Mouse (Mus musculus): ENCODE measurements around the gene Lypd6b.

The Lypd6b gene

DNA sequence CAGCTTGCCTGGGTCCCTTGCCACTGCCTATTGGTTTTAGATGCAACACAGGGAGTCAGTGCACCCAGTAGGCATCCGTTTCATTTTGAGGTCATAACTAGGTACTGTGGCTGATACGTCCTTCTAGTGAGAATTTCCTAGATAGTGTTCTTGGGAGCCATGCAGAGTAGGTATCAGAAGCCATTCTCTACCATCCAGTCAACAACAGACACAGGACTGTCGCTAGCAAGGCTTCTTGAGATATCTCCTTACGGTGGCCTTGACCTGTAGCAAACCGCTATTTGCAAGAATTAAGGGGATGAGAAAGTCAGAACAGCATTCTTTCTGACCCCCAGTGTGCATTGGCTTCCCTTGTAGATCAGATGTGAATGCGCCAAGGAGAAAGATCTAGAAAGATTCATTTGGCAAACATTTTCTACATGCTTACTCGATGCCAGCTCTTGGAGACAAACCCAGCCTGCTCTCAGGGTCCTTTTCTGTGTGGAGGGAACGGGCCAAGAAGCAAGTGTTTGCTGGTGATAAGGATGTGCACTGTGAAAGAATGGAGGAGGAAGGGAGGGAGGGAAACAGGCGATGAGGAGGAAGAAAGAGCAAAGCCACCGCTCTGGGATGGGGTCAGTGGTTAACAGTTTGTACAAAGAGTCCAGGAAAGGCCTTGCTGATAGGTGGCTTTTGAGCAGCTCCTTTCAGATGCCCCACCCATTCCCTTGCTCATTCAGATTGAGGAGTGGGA lies 82.5 kb downstream of the Lypd6b start:
- no peak for DNase-seq (ENCODE audit: low spot score in 2 of 2)

DNA sequence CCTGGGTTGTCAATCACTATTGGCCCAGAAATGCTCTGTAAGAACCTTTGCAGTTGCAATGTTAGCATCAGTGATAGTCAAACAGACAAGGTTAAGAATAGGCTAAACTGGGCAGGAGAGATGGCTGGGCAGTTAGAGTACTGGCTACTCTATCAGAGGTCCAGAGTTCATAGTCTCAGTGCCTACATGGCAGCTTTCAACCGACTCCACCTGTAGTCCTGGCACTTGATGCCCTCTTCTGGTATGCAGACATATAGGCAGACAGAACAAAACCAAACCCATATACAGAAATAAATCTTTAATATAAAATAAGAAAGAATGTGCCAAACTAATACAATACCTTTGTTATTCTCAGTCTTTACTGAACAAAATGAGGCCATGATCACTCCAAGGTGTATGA lies 83.5 kb downstream of the Lypd6b start:
- DNase-seq (ENCODE audit: low spot score in 2 of 2) = no peak

DNA sequence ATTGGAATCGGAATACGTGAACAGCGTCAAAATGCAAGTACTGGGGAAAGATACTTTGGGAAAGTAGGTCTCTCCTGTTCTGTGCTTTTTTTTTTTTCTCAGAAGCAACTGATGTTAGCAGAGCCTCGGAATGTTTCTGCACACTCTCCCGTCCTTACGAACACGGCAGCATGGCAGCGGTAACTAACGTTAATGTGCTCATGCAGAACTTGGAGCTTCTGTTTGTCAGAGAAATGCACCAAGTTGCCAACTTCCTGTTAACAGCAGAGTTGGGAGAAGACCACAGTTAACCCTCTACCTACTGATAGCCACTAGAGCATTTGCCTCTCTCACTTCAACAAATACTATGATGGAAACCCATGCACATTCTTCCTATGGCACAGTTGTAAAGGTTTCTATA lies 93.0 kb downstream of the Lypd6b start:
- no peak for DNase-seq (ENCODE audit: low spot score in 2 of 2)

DNA sequence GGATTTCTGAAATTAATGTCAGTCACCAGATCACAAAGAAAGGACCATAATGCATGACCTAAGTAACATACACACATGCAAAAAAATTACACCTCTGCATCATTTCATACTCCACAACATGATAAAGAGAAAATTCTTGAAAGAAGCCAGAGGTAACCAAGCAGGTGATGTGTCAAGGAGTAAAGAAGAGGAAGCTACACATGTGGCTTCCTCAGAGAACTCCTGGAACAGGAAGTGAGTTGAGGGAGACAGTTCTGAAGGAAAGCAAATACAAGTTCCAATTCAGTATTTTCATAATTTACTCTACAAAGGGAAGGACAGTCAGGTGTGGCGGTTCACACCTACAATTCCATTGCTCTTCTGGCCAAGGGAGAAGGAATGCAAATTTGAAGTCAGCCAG lies 93.5 kb downstream of the Lypd6b start:
- DNase-seq (ENCODE audit: low spot score in 2 of 2) = no peak

DNA sequence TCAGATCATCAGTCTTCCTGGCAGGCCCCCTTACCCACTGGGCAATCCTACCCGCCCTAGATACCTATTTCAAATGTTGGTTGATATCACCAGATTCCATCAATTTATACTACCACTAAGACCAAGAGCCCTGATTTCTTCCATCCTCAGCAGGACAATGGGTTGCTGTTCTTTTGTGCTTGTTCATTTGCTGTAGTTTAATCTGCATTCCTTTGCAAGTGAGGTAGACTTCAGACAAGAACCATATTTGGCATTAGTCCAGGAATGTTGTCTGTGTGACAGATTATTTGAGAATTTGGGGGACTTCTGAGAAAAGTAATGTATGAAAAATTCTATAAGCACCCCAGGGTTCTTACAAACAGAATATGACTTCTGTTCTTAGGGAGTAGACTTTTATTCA lies 95.0 kb downstream of the Lypd6b start:
- DNase-seq (ENCODE audit: low spot score in 2 of 2) = no peak

DNA sequence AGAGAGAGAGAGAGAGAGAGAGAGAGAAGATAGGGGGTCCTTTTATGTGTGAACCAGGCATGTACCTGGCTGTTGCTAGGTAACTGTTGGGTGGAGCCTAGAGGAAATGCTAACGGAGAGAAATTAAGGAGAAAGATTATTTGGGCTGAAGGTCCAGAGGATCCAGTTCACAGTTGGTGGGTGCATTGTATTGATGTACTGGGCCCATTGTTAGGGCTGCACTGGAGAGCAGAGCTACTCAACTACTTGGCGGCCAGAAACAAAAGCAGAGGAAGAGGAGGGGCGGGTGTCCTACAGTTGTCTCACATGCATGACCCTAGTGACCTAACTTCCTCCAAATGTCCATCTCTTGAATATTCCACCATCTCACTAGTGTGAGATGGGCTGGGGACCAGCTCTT lies 96.5 kb downstream of the Lypd6b start:
- no peak for DNase-seq (ENCODE audit: low spot score in 2 of 2)

DNA sequence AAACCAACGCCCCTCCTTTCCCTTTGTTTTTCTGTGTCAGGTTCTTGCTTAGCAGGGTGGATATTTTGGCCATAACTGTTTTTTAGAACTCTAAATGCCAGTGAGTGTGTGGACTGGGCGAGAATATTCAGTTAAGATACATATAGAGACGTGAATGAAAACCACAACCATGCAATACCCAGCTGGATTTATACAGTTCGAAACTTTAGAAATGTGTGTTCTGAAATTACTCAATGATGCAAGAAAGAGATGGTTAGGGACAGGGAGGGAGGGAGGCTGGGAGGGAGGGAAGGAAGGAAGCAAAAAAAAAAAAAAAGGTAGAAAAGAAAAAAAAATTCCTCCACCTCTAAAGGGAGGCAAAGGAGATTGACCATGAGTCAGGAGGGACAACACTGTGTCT lies 98.7 kb downstream of the Lypd6b start:
- DNase-seq (ENCODE audit: low spot score in 2 of 2) = no peak

DNA sequence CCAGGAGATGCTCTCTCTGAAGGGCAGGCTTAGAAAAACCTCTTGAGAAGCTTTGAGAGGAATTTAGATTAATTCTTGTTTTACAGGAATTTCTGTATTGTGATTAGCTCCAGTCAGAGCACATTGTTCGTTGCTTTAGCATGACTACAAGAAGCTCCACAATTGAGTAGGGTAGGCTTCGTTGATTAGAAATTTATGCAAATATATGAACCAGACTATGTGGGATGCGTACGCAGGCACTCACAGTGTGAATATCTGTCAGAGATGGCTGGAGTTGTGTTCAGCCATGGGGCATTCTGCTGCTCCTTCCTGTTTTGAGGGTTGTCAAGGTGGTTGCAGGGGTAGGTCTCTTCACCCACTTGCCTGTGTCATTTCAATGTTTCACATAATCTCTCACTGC lies 100.9 kb downstream of the Lypd6b start:
- no peak for DNase-seq (ENCODE audit: low spot score in 2 of 2)

DNA sequence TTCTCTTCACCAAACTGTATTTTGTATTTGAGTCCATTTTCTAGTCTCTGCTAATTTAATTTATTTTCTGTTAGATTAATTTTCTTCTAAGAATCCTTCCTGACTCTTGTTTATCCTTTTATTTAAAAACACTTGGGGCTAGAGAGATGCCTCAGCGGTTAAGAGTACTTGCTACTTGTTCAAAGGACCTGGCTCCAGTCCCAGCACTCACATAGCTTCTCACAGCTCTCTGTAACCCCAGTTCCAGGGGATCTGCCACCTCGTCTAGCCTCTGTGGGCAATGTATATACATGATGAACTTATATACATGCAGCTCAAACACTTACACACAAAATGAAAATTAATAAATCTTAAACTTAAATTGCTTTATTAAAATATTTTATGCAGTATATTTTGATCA lies 103.2 kb downstream of the Lypd6b start:
- no peak for DNase-seq (ENCODE audit: low spot score in 2 of 2)

DNA sequence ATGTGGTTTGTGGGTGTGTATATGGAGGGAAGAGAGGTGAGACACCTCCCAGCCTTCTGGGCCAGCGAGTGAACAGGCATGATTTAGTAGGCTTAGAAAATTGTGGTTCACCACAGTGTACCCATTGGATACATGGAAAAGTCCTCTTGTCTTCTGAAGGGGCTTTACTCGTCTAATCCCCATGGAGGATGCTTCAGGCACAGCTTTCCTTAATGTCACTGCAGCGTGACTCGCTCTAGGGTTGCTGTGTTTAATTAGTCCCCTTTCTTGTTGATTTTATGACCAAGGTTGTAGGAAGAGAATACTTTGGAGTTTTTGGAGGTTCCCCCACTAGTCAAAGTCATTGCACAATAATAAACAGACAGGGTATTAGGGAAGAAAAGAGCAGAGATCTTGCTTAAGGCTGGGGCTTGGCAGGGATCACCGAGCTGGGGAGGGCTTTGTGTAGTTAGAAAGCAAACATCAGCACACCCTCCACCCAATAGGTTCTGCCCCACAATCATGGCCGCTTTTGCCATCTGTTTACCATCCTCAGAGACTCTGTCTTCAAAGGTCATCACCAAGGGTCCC lies 122.4 kb downstream of the Lypd6b start:
- no peak for DNase-seq (ENCODE audit: low spot score in 2 of 2)

DNA sequence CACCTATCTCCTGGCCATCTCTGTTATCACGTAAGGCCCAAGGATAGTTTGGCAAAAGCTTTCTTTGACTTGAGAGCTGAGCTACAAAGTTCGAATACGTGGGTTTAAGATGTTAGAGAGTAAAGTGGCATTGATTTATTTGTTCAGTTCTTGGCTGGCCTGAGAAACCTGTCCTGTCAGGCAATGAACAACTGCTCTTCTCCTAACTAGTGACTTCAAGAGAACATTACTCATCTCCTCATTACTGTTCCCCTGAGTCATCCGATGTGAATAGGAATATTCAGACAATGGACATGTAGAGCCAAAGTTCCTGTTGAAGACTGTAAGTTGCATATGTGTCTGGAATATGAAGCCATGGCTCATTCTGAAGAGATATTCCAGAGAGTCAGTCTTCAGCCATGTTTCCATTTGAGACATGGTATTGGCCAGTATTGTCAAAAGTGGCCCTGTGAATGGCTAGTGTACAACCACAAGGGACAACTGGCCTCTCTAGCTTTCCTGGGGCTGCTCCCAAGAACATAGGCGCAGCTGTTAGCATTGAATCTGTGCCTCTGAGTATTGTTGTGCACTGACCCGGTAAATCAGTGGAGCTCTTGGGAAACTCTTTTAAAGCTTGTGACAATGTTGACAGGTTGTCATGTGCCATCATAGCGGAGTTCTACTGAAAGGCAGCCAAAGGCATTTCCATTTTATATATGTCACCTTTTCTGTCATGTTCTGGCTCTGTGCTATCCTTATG lies 124.0 kb downstream of the Lypd6b start:
- DNase-seq (ENCODE audit: low spot score in 2 of 2) = no peak

DNA sequence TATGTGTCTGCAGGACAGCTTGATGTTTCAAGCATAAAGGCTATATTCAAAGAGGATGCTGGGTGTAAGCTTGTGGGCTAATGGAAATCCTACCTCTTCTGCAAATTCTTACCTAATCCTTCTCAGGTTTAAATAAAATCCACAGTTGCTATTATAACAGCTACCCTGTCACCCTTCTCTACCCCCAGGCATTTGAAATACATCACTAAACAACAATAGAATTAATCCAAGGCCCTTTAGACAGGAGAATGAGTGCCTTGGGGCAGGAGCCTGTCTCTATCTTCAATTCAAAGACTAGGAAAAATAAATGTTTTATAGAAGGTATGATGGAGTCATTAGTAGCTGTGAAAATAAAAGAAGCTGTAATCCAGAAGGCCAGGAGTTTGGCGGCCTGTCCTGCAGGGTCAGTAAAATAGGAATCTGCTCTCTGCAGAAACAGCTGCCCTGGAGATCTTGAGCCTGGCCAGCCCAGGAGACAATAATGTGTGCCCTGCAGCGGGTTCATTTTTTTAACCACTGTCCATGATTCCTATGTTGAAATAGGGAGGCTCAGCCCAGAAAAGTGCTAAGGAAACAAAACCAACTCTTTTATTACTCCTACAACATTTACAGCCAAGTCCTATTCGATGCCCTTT lies 124.9 kb downstream of the Lypd6b start:
- no peak for DNase-seq (ENCODE audit: low spot score in 2 of 2)

DNA sequence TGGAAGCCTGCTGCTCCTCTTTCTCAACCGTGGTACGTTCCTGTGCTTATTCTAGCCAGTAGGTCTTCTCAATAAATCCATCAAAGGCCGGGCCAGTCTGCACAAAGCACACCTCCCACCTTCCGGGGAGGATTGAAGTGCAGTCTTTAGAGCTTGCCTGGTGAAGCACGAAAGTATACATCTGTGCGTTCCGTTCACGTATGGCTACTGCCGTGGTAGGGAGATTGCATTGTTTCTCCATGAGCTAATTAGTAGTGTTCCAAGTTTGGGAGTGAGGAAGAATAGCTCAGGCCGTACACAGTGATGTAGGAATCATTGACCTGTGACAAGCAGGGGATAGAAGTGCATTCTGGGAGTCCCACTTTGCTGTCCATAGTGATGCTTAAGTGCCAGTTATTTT lies 130.0 kb downstream of the Lypd6b start:
- no peak for DNase-seq (ENCODE audit: low spot score in 2 of 2)

DNA sequence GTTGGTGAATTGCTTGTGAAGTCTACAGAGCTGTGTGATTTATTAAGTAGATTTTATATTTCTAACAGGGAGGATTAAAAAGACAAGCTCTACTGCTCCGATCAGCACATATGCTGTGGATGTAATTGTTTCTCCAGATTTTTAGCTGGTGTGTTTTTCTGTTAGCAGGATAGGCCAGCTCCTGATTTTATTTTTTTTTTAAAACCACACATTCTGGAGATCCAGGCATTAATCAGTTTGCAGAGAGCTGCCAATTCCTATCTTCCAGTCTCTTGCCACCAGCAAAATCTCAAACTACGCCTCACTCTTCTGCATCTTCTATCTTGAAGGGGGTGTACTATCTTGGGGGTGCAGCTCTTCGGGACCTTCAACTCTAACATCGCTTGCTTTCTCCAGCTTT lies 130.6 kb downstream of the Lypd6b start:
- DNase-seq (ENCODE audit: low spot score in 2 of 2) = no peak

DNA sequence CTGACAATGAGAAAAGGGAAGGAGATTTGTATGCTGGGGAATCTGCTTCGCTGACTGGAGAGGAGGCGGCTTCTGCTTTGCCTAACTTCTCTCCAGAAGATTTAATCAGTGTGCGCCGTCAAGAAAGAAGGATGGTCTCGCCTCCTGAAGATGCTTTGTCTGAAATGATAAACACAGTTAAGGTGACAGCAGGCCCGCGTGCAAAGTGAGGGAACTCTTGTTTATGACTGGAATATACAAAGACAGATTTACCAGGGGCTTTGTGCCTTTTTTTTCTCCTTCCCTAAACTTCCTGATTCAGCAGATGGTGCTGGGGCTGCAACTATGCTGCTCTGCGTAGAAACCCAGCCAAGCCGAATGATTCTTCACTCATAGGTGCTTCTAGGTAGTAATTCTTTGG lies 131.2 kb downstream of the Lypd6b start:
- no peak for DNase-seq (ENCODE audit: low spot score in 2 of 2)

DNA sequence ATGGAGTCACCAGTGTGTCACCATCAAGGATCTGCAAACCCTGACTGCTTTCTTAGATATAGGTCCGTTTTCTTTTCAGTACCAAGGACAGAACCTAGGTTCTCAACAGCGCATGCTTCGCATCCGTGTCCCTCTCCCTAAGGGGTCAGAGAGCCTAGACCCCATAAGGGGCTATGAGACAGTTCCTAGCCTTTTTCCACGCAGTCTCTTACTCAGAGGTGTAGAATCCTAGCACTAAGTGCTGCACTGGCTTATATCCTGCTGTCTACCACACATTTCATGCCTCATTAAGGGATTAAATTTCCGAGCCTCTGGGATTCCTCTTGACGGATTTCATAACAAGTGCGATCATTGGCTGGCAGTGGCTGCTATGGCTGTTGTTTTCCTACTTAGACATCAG lies 134.5 kb downstream of the Lypd6b start:
- no peak for DNase-seq (ENCODE audit: low spot score in 2 of 2)

DNA sequence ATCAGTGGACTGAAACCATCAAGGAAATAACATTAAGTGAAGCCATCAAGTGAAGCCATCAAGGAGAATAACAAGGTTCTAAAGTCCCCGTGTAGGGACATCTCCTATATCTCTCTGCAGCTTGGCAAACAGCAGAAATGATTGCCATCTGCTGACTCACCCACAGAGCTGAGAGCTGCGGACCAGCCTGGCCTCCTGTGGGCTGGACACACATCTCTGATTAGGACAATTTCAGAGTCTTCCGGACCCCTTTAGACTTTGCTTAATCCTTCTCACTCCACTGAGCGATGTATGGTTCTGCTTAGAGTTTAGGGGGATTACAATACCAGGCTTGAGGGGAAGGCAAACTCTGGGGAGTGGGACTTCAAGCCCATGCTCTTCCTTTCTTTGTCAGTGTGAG lies 135.3 kb downstream of the Lypd6b start:
- no peak for DNase-seq (ENCODE audit: low spot score in 2 of 2)

DNA sequence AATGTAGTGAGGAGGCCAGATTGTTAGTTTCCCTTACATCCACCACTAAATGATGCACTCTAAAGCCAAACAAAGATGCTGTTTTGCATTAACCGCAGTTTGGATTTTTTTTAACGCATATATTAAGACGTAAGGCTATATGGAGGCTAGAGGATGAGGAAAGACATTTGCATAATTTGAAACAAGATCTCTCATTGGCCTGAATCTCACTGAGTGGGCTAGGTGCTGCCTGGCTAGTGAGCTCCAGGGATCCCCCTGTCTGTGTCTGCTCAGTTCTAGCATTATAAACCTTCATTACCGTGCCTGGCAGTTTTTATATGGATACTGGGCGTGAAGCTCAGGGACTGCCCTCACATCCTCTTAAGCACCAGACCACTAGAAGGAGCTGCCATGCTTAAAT lies 138.7 kb downstream of the Lypd6b start:
- DNase-seq (ENCODE audit: low spot score in 2 of 2) = no peak

DNA sequence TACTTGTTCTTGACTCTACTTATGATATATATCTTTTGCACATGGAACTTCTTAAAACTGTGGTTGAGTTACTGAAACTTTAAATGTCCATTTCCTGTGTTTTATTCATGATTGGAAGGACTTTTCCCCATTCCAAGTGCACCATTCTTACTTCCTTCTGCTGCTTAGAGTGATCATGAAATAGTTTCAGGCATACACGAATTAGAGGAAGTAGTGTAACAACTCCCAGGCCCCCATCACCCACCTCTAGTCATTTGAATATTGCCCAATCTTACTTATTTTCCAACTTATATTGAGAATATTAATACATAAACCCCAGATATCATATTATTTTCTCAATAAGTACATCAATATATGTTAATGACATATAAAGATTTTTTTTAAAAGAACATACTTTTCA lies 139.9 kb downstream of the Lypd6b start:
- DNase-seq (ENCODE audit: low spot score in 2 of 2) = no peak

DNA sequence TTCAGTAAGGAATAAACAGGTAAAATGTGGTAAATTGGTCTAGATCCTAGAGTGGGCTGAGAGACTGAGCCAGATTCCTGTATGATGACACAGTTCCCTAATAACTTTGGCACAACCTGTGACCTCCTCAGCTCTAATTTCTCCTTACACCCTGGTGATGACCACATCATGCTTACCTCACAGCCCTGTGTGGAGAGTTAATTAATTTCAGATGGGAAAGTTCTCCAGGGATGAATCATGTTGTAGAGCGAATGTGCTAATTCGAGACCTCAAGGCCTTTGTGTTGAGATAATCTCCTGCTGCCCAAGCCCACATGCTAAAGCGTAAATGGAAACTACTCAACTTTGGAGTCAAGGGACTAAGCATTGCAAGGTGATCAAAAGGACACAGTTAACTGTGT lies 142.4 kb downstream of the Lypd6b start:
- DNase-seq (ENCODE audit: low spot score in 2 of 2) = no peak

DNA sequence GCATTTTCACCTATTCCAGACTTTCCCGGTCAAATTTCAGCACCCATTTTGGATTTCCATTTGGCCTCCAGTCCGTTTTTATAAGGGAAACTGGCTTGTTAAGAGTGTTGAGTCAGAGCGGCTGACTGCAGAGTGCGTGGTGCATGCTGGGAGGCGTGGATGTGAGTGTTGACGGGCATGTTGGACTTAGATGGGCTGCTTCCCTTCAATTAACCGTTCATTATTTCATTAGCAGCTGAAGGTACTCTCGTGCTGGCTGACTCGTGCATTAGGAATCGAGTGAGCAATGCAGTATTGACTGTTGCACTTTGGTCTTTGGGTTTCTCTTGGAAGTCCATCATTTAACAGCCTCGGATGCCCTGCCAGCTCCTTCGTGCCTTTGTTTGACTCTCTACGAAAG lies 150.1 kb downstream of the Lypd6b start:
- DNase-seq (ENCODE audit: low spot score in 2 of 2) = no peak

DNA sequence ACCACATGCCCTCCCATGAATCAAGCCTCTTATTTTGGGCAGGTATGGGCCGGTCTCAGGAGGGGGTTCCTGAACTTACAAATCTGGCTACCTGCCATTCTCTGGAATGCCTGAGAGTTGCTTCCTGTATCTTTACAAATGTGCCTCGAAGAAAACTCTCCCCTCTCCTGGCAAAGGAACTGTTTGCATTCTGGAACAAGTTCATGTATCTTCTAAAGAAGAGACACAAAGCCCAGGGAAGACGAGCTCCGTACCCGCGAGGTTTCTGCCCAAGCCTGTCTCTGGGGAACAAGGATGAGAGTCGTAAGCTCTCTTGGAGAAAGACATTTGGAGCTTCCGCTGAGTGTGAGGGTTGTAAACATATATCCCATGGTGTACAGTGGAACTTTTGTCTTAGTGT lies 150.8 kb downstream of the Lypd6b start:
- no peak for DNase-seq (ENCODE audit: low spot score in 2 of 2)

DNA sequence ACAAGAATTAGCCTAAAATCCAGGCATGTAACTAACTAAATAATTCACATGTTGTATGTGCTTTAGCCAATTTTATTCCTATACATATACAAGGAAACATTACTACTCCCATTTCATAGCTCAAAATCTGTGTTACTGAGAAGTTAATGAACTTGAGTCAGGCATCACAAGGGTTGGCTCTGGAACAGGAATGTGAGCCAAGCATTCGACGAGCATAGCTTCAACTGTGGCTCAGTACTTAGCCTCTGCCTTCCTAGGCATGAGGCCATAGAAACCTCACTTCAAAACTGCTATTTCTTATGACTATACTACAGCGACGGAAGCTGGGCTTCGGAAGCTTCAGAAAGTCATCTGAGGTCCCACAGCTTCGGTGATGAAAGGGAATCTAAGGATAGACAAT lies 152.9 kb downstream of the Lypd6b start:
- DNase-seq (ENCODE audit: low spot score in 2 of 2) = peak in 1 of 2 experiments; percentile 4

Data from urinary bladder, postnatal 36 days (tissue).